Mouse (Mus musculus) intestine, embryonic 14.5 days (tissue): Measurements from ENCODE around the gene Slc27a5. TPM values are rescaled to one million over a fixed set of nuclear protein-coding genes. Genes with fewer than 3 reads are reported as not detected.

Experiments used
- ATAC-seq: fragments of 200-750 bp; cut with Nextera tagmentation; replicated peaks from 2 replicates; pipeline ENCODE4 v1.8.0; 2017; ENCODE audit warnings: low read depth, moderate number of reproducible peaks, moderate TSS enrichment, moderate library complexity; ENCODE audit not compliant: low FRiP score, low TSS enrichment
- DNase-seq: peaks from one replicate; pipeline ENCODE4 v3.0.0-alpha.2; 2018; ENCODE audit warnings: low spot score
- H3K27ac ChIP-seq: fragments of 300-500 bp; sonication (generic); 2 replicates; pipeline ENCODE4 v1.5.1; 2014; ENCODE audit warnings: low read depth, mild to moderate bottlenecking, control low read depth
- H3K27me3 ChIP-seq: fragments of 300-500 bp; sonication (generic); replicated peaks from 2 replicates; pipeline ENCODE4 v1.6.1; 2014; ENCODE audit warnings: low read length, control low read depth; ENCODE audit not compliant: control insufficient read depth, insufficient read depth
- H3K36me3 ChIP-seq: fragments of 300-500 bp; sonication (generic); 2 replicates; pipeline ENCODE4 v1.6.1; 2014; ENCODE audit warnings: low read length, control low read depth; ENCODE audit not compliant: control insufficient read depth, insufficient read depth
- H3K4me1 ChIP-seq: fragments of 300-500 bp; sonication (generic); replicated peaks from 2 replicates; pipeline ENCODE4 v1.6.1; 2014; ENCODE audit warnings: low read length, control low read depth, mixed read lengths; ENCODE audit not compliant: control insufficient read depth, insufficient read depth
- H3K4me2 ChIP-seq: fragments of 300-500 bp; sonication (generic); 2 replicates; pipeline ENCODE4 v1.6.1; 2014; ENCODE audit warnings: low read length
- H3K4me3 ChIP-seq: fragments of 300-500 bp; sonication (generic); 2 replicates; pipeline ENCODE4 v1.5.1; 2014; ENCODE audit warnings: low read depth, low read length, control low read depth, mixed read lengths
- H3K9ac ChIP-seq: fragments of 300-500 bp; sonication (generic); 2 replicates; pipeline ENCODE4 v1.6.1; 2014; ENCODE audit warnings: mild to moderate bottlenecking, low read length
- H3K9me3 ChIP-seq: fragments of 300-500 bp; sonication (generic); 2 replicates; pipeline ENCODE4 v1.6.1; 2016; ENCODE audit warnings: low read length, control low read depth; ENCODE audit not compliant: control insufficient read depth
- WGBS: fragments of 180-500 bp; shearing (Covaris S2); extraction: QIAGEN DNeasy Blood & Tissue Kit; methylation state at CpG from one replicate; pipeline ENCODE4 v1.1.7; 2014; 5-methylcytosine and 5-hydroxymethylcytosine counted together
- polyA plus RNA-seq: library from polyadenylated mRNA; unstranded; fragments of >200 nt; fragmentation: Nextera tagmentation; extraction: Ambion mirVana; gene quantifications from 2 replicates; pipeline ENCODE4 v1.2.1, GENCODE M21; 2014

Gene Slc27a5
- polyA plus RNA-seq, 1 experiment from 2014 or later = not detected

- Histone ChIP-seq H3K9me3 (no peaks in the 10 kb centered on the region), H3K4me1 (no peaks in the 10 kb centered on the region), H3K4me2 (no peak overlapping the region), H3K27ac (no peak overlapping the region), H3K9ac (no peak overlapping the region), H3K27me3 (no peaks in the 10 kb centered on the region), H3K36me3 (no peaks in the 10 kb centered on the region), H3K4me3 (no peak overlapping the region)
- no peak for DNase-seq
- ATAC-seq = no peak
Observed at GRCm38 (mm10) chr7:12943488-12943887, 54.5 kb downstream of the Slc27a5 start.

- DNase-seq = no peak
- no peaks in the 10 kb centered on the region for H3K36me3 ChIP-seq
- 83% methylated on average over 4 of the region's 4 CpGs for WGBS
- H3K9me3 ChIP-seq = no peaks in the 10 kb centered on the region
- H3K4me2 ChIP-seq = no peak overlapping the region
- H3K27ac ChIP-seq = no peak overlapping the region
- ATAC-seq = no peak
- H3K4me1 ChIP-seq = no peaks in the 10 kb centered on the region
- H3K9ac ChIP-seq = no peak overlapping the region
- no peak overlapping the region for H3K4me3 ChIP-seq
- no peaks in the 10 kb centered on the region for H3K27me3 ChIP-seq
Observed at GRCm38 (mm10) chr7:12940599-12940998, 57.4 kb downstream of the Slc27a5 start.

Other genes starting within 250 kb of the Slc27a5 start
- gene Zscan18, start 194.6 kb downstream of the Slc27a5 start, polyA plus RNA-seq = 7.6 and 8.4 TPM in 2 replicates
- 15.1 and 16.2 TPM in 2 replicates for gene Zfp329, start 179.3 kb downstream of the Slc27a5 start, polyA plus RNA-seq
- 28.7 and 29.5 TPM in 2 replicates for gene Zfp110, start 163.4 kb downstream of the Slc27a5 start, polyA plus RNA-seq
- 4.4 and 4.8 TPM in 2 replicates for gene Zfp128, start 117.0 kb downstream of the Slc27a5 start, polyA plus RNA-seq
- 17.4 and 21.6 TPM in 2 replicates for gene Zscan22, start 100.4 kb downstream of the Slc27a5 start, polyA plus RNA-seq
- gene Rps5, start 75.9 kb downstream of the Slc27a5 start, polyA plus RNA-seq = 1,510 and 1,578 TPM in 2 replicates
- gene Rnf225, start 70.8 kb downstream of the Slc27a5 start, polyA plus RNA-seq = 0.45 and 0.63 TPM in 2 replicates
- 7.4 and 8.3 TPM in 2 replicates for gene Zfp324, start 32.4 kb downstream of the Slc27a5 start, polyA plus RNA-seq
- gene Zfp446, start 20.3 kb downstream of the Slc27a5 start, polyA plus RNA-seq = 5.4 and 6.5 TPM in 2 replicates
- 390 and 414 TPM in 2 replicates for gene Trim28, start 922 bp upstream of the Slc27a5 start, polyA plus RNA-seq
- 23.7 and 26.9 TPM in 2 replicates for gene Zbtb45, start 11.8 kb upstream of the Slc27a5 start, polyA plus RNA-seq
- gene Chmp2a, start 36.6 kb upstream of the Slc27a5 start, polyA plus RNA-seq = 157 and 161 TPM in 2 replicates
- 72.7 and 124 TPM in 2 replicates for gene Ube2m, start 40.1 kb upstream of the Slc27a5 start, polyA plus RNA-seq
- 2.5 and 2.7 TPM in 2 replicates for gene Mzf1, start 56.6 kb upstream of the Slc27a5 start, polyA plus RNA-seq
- gene Vmn1r85, start 97.0 kb upstream of the Slc27a5 start, polyA plus RNA-seq = not detected in 2 replicates
- not detected in 2 replicates for gene Vmn1r86, start 121.7 kb upstream of the Slc27a5 start, polyA plus RNA-seq
- gene Vmn1r87, start 142.0 kb upstream of the Slc27a5 start, polyA plus RNA-seq = not detected in 2 replicates
- gene Vmn1r88, start 161.4 kb upstream of the Slc27a5 start, polyA plus RNA-seq = 0.03 TPM in 1 of 2 replicates, not detected in the other
- not detected in 2 replicates for gene Vmn1r89, start 214.8 kb upstream of the Slc27a5 start, polyA plus RNA-seq